Mouse (Mus musculus): ENCODE results near the gene Mlh3. TPM values are rescaled to one million over a fixed set of nuclear protein-coding genes. Genes with fewer than 3 reads are reported as not detected.

The Mlh3 gene
- polyA plus RNA-seq, 1 experiment from 2014 or later = 8.8 TPM

DNA sequence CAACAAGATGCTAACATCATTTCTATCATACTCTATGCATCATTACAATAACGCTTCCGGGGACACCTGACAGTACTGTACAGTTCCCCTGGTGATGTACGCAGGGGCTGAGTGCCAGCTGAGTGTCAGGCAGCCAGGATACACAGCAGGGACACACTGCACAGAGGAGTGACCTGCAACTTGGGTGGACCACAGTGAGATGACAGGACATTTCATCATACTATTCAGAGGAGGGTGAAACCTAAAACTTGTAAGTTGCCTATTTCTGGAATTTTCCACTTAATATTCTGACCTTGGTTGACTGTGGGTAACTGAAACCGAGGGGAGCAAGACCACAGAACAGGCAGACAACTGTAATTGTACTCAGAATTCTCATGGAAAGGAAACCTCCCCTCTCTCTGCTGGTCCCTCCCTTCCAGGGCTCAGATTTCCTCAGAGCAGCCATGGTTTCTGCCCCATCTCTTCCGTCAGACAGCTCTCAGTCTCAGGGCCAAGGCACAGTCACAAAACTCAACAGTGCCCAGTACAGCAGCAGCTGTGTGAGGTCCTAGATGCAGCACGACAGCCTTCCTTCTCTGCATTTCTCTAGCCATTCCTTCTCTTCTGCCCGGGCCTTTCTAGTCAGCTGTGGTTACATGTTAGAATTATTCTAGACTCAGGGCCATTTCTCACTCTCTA, 14.2 kb downstream of the Mlh3 start:
- no peaks in the 10 kb centered on the region for H3K4me1 ChIP-seq
- 0 out of 2 replicates have a peak, but pooled peaks cover 3% of the 10 kb centered on the region for H3K36me3 ChIP-seq
- WGBS = 77% methylated on average over 7 of the region's 7 CpGs
- H3K4me3 ChIP-seq = no peak overlapping the region
- no peak overlapping the region for H3K27ac ChIP-seq (replicated peaks)
- H3K9me3 ChIP-seq (replicated peaks) = no peaks in the 10 kb centered on the region
- no peaks in the 10 kb centered on the region for H3K27me3 ChIP-seq (ENCODE audit: low read depth, poor library complexity, severe bottlenecking)
- DNase-seq (ENCODE audit: low spot score) = no peak

DNA sequence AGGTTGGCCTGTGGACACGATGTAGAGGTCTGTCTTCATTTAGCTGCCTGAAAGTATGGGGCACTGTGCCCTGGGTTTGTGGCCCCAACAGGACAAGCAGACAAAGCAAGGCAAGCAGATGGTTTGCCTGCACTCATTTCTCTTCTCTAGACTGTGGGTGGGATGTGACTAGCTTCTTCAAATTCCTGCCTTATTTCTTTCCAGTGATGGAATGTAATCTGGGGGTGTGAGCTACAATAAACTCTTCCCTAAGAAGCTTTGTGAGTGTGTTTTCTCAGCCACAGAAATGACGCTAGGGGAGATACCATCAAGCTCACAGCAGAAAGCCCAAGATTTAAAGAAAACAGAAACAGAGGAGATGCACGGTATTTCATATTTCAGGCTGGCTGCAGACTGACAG, 18.3 kb downstream of the Mlh3 start:
- Histone ChIP-seq H3K4me3 (no peak overlapping the region), H3K36me3 (peaks cover 12% of the 10 kb centered on the region; the same call in 1 of the 2 replicates), H3K4me1 (0 out of 2 replicates have a peak, but pooled peaks cover 4% of the 10 kb centered on the region), H3K9me3 (replicated peaks) (no peaks in the 10 kb centered on the region; the same call in 1 of the 2 replicates), H3K27ac (replicated peaks) (no peak overlapping the region), H3K27me3 (ENCODE audit: low read depth, poor library complexity, severe bottlenecking) (no peaks in the 10 kb centered on the region)
- DNase-seq (ENCODE audit: low spot score) = no peak
- 88% methylated on average over 3 of the region's 3 CpGs for WGBS

DNA sequence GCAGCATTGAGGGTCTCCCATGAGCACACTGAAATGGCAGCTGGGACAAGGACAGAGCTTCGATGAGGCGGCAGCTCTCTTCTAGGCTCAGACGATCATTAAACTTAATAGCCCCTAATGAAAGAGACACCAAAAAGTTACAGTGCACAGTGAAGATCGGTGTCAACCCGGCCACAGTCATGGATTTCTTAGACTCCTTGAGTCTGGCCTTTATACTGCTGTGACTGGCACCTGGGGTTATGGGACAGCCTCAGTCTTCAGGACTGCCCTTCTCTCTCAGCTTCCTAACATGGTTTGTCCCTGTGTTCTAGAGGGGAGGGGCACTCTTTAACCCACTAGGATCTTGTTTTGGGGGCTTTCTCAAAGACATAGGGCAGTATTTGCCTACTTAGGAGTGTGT, 32.8 kb downstream of the Mlh3 start:
- Histone ChIP-seq H3K9me3 (replicated peaks) (no peaks in the 10 kb centered on the region), H3K36me3 (peaks cover 2% of the 10 kb centered on the region; the same call in 1 of the 2 replicates), H3K4me1 (no peaks in the 10 kb centered on the region), H3K27ac (replicated peaks) (no peak overlapping the region), H3K4me3 (no peak overlapping the region), H3K27me3 (ENCODE audit: low read depth, poor library complexity, severe bottlenecking) (no peaks in the 10 kb centered on the region)
- no peak for DNase-seq (ENCODE audit: low spot score)
- WGBS = 94% methylated on average over 5 of the region's 5 CpGs

DNA sequence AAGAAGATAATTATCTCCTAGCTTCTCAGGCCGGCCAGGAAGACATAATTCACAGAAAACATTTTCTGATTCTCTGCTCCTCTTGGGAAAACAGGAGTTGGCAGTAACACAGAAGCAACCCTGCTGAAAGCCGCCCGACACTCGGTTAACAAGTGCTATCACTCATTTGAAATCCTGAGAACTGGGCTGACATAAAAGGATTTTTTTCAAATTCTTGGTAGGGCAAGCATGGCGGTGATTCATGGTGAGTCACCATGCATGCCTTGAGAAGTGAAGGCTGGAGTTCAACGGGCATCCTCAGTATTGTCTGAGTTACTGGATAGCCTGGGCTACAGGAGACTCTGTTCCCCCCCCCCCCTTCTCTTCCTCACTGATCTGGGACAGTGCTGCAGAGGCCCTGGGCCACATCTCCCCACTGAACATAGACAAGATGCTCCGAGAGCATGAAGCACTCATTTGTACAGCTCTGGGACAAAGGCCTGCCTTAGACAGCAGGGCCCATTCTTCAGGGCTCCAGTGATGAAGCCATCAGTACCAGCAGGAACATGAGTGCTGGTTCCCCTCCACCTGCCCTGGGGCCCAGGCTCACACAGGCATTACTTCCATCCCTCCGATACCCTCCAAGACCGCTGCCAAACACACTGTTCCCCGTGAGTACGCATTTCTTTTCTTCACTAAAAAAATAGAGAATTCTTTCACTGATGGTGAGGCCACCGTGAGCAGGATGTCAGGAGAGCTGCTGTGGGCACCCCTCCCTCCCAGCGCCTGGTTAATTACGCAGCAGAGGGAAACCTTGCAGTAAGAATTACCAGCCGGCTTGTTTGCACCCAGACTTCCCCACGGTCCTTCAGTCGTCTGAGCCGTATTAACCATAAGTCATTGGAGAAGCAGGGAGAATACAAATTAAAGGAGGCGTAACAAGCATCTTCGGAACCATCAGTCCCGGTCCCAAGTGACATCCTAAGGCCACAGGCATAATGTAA, 36.7 kb downstream of the Mlh3 start:
- no peaks in the 10 kb centered on the region for H3K9me3 ChIP-seq (replicated peaks)
- H3K27ac ChIP-seq (replicated peaks) = no peak overlapping the region
- DNase-seq (ENCODE audit: low spot score) = no peak
- no peak overlapping the region for H3K4me3 ChIP-seq
- no peaks in the 10 kb centered on the region for H3K4me1 ChIP-seq
- H3K27me3 ChIP-seq (ENCODE audit: low read depth, poor library complexity, severe bottlenecking) = no peaks in the 10 kb centered on the region
- WGBS = 88% methylated on average over 21 of the region's 21 CpGs
- H3K36me3 ChIP-seq = peaks cover 2% of the 10 kb centered on the region; the same call in 1 of the 2 replicates

DNA sequence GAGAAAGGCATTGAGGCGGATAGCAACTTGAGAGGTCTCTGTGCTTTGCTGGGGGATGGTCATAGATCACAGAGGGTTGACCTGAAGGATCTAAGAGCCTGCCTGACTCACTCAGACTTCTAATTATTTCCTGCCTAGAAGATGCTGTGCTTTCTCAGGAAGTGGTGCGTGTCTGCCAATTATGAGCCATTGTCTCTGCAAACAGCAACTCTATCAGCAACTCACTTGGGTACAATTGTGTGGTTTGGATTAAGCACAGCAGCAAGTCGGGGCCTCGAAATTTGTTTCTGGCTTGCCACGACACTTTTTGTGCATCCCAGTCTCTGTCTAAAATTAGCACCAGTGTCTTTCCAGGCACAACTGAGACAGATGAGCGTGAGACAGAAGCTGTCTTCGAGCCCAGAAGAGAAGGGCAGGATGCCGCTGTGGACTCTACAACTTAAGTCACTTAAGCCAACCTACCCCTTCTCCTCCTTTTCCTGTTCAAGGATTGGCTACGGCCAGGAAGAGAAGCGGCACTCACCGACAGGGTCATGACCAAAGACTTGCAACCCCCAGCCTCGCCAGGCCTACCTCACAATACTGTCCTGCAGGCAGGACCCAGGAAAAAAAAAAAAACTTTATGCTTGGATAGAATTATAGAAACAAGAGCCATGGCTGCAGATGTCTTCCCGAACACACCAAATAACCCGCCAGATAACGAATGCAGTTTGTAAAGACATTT, 42.4 kb downstream of the Mlh3 start:
- H3K27me3 ChIP-seq (ENCODE audit: low read depth, poor library complexity, severe bottlenecking) = no peaks in the 10 kb centered on the region
- no peaks in the 10 kb centered on the region for H3K4me1 ChIP-seq
- 82% methylated on average over 15 of the region's 15 CpGs for WGBS
- DNase-seq (ENCODE audit: low spot score) = no peak
- no peaks in the 10 kb centered on the region for H3K9me3 ChIP-seq (replicated peaks)
- H3K36me3 ChIP-seq = peaks cover 46% of the 10 kb centered on the region
- H3K27ac ChIP-seq (replicated peaks) = no peak overlapping the region
- H3K4me3 ChIP-seq = no peak overlapping the region

DNA sequence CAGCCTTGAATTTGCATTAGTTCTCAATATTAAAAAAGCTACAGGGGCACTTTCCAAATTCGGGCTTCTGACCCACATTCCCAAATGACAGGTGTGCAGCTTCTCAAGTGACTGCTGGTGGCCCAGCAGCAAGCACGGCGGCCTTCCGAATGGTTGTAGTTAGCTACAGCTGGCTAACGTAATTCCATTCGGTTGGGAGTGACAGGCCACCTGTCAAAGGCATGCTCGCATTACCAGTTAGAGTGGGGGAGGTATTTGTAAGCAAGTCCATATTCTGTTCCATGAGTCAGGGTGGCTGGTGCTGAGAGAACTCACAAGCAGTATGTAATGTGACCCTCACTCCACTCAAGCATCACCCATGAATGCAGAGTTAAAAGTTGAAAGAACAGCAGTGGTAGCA, 43.2 kb downstream of the Mlh3 start:
- no peaks in the 10 kb centered on the region for H3K27me3 ChIP-seq (ENCODE audit: low read depth, poor library complexity, severe bottlenecking)
- H3K4me3 ChIP-seq = no peak overlapping the region
- H3K27ac ChIP-seq (replicated peaks) = no peak overlapping the region
- no peak for DNase-seq (ENCODE audit: low spot score)
- no peaks in the 10 kb centered on the region for H3K4me1 ChIP-seq
- H3K36me3 ChIP-seq = peaks cover 54% of the 10 kb centered on the region
- no peaks in the 10 kb centered on the region for H3K9me3 ChIP-seq (replicated peaks)
- WGBS = 86% methylated on average over 7 of the region's 7 CpGs

DNA sequence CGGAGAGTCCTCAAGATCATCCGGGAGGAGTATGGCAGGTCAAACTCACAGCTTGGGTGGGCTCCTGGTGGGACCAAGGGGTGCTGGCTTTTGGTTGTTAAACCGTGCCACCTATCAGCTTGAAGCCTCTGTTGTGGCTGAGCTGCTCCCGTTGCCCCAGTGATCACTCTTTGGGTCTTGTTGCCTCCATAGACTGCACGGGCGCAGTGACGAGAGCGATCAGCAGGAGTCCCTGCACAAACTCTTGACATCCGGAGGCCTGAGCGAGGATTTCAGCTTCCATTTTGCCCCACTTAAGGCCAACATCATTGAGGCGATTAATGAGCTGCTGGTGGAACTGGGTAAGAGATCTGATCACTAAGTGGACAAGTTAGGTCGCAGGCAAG, 50.5 kb downstream of the Mlh3 start:
- peak overlapping the region; percentile 82 for H3K27ac ChIP-seq (replicated peaks)
- H3K4me3 ChIP-seq = peak overlapping the region; percentile 83
- peaks cover 42% of the 10 kb centered on the region for H3K36me3 ChIP-seq
- peaks cover 21% of the 10 kb centered on the region for H3K4me1 ChIP-seq
- H3K27me3 ChIP-seq (ENCODE audit: low read depth, poor library complexity, severe bottlenecking) = no peaks in the 10 kb centered on the region
- DNase-seq (ENCODE audit: low spot score) = peak; percentile 25
- 5% methylated on average over 12 of the region's 12 CpGs for WGBS
- no peaks in the 10 kb centered on the region for H3K9me3 ChIP-seq (replicated peaks)

- under 1% methylated on average over 54 of the region's 54 CpGs for WGBS
- DNase-seq (ENCODE audit: low spot score) = peak; percentile 99
- no peaks in the 10 kb centered on the region for H3K27me3 ChIP-seq (ENCODE audit: low read depth, poor library complexity, severe bottlenecking)
- H3K36me3 ChIP-seq = peaks cover 37% of the 10 kb centered on the region
- H3K9me3 ChIP-seq (replicated peaks) = no peaks in the 10 kb centered on the region
- peaks cover 21% of the 10 kb centered on the region for H3K4me1 ChIP-seq
- H3K27ac ChIP-seq (replicated peaks) = peak within 1 kb of the TSS; percentile 85
- peak within 1 kb of the TSS; percentile 83 for H3K4me3 ChIP-seq
These were observed 51.0 kb downstream of the Mlh3 start, which contains the start of gene Eif2b2 for GRCm38 (mm10) chr12:85219236-85219904. TSS of gene Eif2b2 (plus strand) at chr12:85219481.

- Histone ChIP-seq H3K27me3 (ENCODE audit: low read depth, poor library complexity, severe bottlenecking) (no peaks in the 10 kb centered on the region), H3K4me3 (no peak overlapping the region), H3K4me1 (peaks cover 21% of the 10 kb centered on the region), H3K9me3 (replicated peaks) (no peaks in the 10 kb centered on the region), H3K36me3 (peaks cover 21% of the 10 kb centered on the region), H3K27ac (replicated peaks) (no peak overlapping the region)
- no peak for DNase-seq (ENCODE audit: low spot score)
- 86% methylated on average over 2 of the region's 2 CpGs for WGBS
These were observed 52.6 kb downstream of the Mlh3 start for GRCm38 (mm10) chr12:85217733-85218310.

DNA sequence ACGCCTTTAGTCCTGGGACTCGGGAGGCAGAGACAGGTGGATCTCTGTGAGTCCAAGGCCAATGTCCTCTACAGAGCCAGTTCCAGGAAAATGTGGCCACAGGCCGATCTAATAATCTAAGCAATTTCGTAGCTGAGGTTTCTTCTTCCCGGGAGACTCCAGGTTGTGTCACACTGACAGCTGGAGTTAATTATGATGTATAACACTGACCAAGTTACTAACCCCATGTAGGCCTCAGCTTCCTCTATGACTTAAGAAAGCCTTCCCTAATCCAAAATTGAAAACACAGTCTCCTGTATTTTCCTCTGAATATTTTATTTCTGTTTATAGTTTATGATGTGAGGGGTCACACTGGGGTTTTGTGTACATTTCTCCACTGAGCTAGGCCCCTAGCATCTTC, 55.4 kb downstream of the Mlh3 start:
- no peaks in the 10 kb centered on the region for H3K36me3 ChIP-seq
- no peaks in the 10 kb centered on the region for H3K9me3 ChIP-seq (replicated peaks)
- no peak for DNase-seq (ENCODE audit: low spot score)
- H3K4me1 ChIP-seq = peaks cover 11% of the 10 kb centered on the region
- H3K27me3 ChIP-seq (ENCODE audit: low read depth, poor library complexity, severe bottlenecking) = no peaks in the 10 kb centered on the region
- H3K4me3 ChIP-seq = no peak overlapping the region
- no peak overlapping the region for H3K27ac ChIP-seq (replicated peaks)
- 88% methylated on average over 5 of the region's 5 CpGs for WGBS

DNA sequence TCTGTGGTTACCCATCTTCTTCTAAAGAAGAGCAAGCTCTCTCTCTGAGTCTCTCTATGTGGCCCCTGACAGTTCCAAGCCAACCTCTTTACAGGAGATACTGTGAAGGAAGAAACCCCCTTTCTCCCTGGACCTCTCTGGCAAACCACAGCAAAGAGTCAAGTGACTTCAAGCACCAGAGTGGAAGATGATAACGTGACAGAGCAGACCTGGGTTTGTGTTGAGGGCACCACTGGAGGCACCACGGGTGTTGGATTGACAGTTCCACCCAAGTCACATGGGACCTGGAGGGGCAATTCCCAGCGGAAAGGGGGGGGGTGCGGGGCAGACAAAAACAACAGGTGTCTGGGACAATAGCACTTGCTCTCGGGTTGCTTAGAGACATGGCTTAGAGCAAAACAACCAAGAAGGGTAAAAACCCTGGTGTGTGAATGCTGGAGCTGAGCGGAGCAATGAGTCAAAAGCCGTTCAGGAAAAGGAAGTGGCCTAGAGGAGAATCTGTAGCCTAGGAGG, 61.7 kb downstream of the Mlh3 start:
- Histone ChIP-seq H3K27ac (replicated peaks) (no peak overlapping the region), H3K27me3 (ENCODE audit: low read depth, poor library complexity, severe bottlenecking) (no peaks in the 10 kb centered on the region), H3K36me3 (no peaks in the 10 kb centered on the region), H3K4me1 (no peaks in the 10 kb centered on the region), H3K4me3 (no peak overlapping the region), H3K9me3 (replicated peaks) (no peaks in the 10 kb centered on the region)
- DNase-seq (ENCODE audit: low spot score) = no peak
- 37% methylated on average over 7 of the region's 7 CpGs for WGBS
